Mouse (Mus musculus): ENCODE measurements around the gene Tbc1d1.
A peak's percentile ranks its signal among the peaks of the same experiment; 100 is the strongest.

Gene Tbc1d1

GRCm38 (mm10) chr5:64155861-64156550 lies at the start of gene Tbc1d1:
Tbc1d1 (plus strand) TSS chr5:64156305.
- no peak for DNase-seq (ENCODE audit: low read depth, low spot score)

- peak; percentile 77 for DNase-seq (ENCODE audit: low read depth, low spot score)
Measured at GRCm38 (mm10) chr5:64107596-64108289, 48.4 kb upstream of the Tbc1d1 start.

- no peak for DNase-seq (ENCODE audit: low read depth, low spot score)
Measured at GRCm38 (mm10) chr5:64109217-64109616, 46.9 kb upstream of the Tbc1d1 start.

GRCm38 (mm10) chr5:64112360-64112759 lies 43.7 kb upstream of the Tbc1d1 start:
- no peak for DNase-seq (ENCODE audit: low read depth, low spot score)

GRCm38 (mm10) chr5:64114210-64114609 lies 41.9 kb upstream of the Tbc1d1 start:
- no peak for DNase-seq (ENCODE audit: low read depth, low spot score)

- DNase-seq (ENCODE audit: low read depth, low spot score), result peak; percentile 65
Measured at GRCm38 (mm10) chr5:64117191-64117590, 38.9 kb upstream of the Tbc1d1 start.

- DNase-seq (ENCODE audit: low read depth, low spot score), result no peak
Measured at GRCm38 (mm10) chr5:64125783-64126182, 30.3 kb upstream of the Tbc1d1 start.

GRCm38 (mm10) chr5:64131550-64131949 lies 24.6 kb upstream of the Tbc1d1 start:
- DNase-seq (ENCODE audit: low read depth, low spot score), result no peak

- DNase-seq (ENCODE audit: low read depth, low spot score), result no peak
Measured at GRCm38 (mm10) chr5:64133901-64134300, 22.2 kb upstream of the Tbc1d1 start.

- DNase-seq (ENCODE audit: low read depth, low spot score), result peak; percentile 63
Measured at GRCm38 (mm10) chr5:64136325-64136724, 19.8 kb upstream of the Tbc1d1 start.

GRCm38 (mm10) chr5:64140202-64140601 lies 15.9 kb upstream of the Tbc1d1 start:
- no peak for DNase-seq (ENCODE audit: low read depth, low spot score)

GRCm38 (mm10) chr5:64144315-64144714 lies 11.8 kb upstream of the Tbc1d1 start:
- DNase-seq (ENCODE audit: low read depth, low spot score), result no peak

- no peak for DNase-seq (ENCODE audit: low read depth, low spot score)
Measured at GRCm38 (mm10) chr5:64146384-64147005, 9.6 kb upstream of the Tbc1d1 start.

GRCm38 (mm10) chr5:64149184-64150127 lies 6.6 kb upstream of the Tbc1d1 start:
- peak; percentile 43 for DNase-seq (ENCODE audit: low read depth, low spot score)

- no peak for DNase-seq (ENCODE audit: low read depth, low spot score)
Measured at GRCm38 (mm10) chr5:64153319-64153718, 2.8 kb upstream of the Tbc1d1 start.

GRCm38 (mm10) chr5:64156579-64156978 lies 474 bp downstream of the Tbc1d1 start:
- DNase-seq (ENCODE audit: low read depth, low spot score), result no peak

GRCm38 (mm10) chr5:64157926-64158325 lies 1.8 kb downstream of the Tbc1d1 start:
- DNase-seq (ENCODE audit: low read depth, low spot score), result no peak

- peak; percentile 7 for DNase-seq (ENCODE audit: low read depth, low spot score)
Measured at GRCm38 (mm10) chr5:64158501-64158900, 2.4 kb downstream of the Tbc1d1 start.

- DNase-seq (ENCODE audit: low read depth, low spot score), result peak; percentile 58
Measured at GRCm38 (mm10) chr5:64159065-64159780, 3.1 kb downstream of the Tbc1d1 start.

- peak; percentile 70 for DNase-seq (ENCODE audit: low read depth, low spot score)
Measured at GRCm38 (mm10) chr5:64159781-64160704, 3.9 kb downstream of the Tbc1d1 start.
